9 mouse cellular contexts compared by ENCODE assay signal in genomic region chr4:141570004-141570403, GRCm38 (mm10). TPM values are rescaled to one million over a fixed set of nuclear protein-coding genes. Genes with fewer than 3 reads are reported as not detected.
DNase-seq lines count a peak whose midpoint lies in the region; ATAC-seq and TF ChIP-seq lines count a peak whose summit lies in the region.
"Had no signal": no experiment of that assay in that cellular context is flagged by ENCODE, and none has a peak within 500 bp of the region (broad histone marks: within the 10 kb centered on the region; RNA-seq: fewer than 3 reads in every experiment).

No protein-coding gene starts in this region.

- TF ChIP-seq EP300 in liver, postnatal 0 days (IDR thresholded peaks at IDR 0.05; ENCODE audit: low read depth), result no peak
- no peak for TF ChIP-seq EP300 in stomach, postnatal 0 days (optimal IDR thresholded peaks at IDR 0.05)

- no peaks in the 10 kb centered on the region for H3K79me2 ChIP-seq in C2C12 (ENCODE audit: control insufficient read depth, insufficient read depth)

- no peaks in the 10 kb centered on the region for H3K27me3 ChIP-seq in C2C12 (ENCODE audit: control insufficient read depth, insufficient read depth, insufficient read length)
- 0 out of 2 replicates have a peak, but pooled peaks cover 3% of the 10 kb centered on the region for H3K27me3 ChIP-seq in heart, embryonic 15.5 days
- no peaks in the 10 kb centered on the region for H3K27me3 ChIP-seq in liver, postnatal 0 days (ENCODE audit: insufficient read depth, low read length)
- no peaks in the 10 kb centered on the region for H3K27me3 ChIP-seq in midbrain, embryonic 15.5 days (replicated peaks)
- H3K27me3 ChIP-seq in stomach, postnatal 0 days (ENCODE audit: control insufficient read depth, insufficient read depth, low read length), result no peaks in the 10 kb centered on the region

- DNase-seq in embryo, embryonic 10 days (ENCODE audit: low spot score), result peak; percentile 23
- DNase-seq in embryo, embryonic 11 days, result no peak
- peak; percentile 41 for DNase-seq in liver, postnatal 0 days
- no peak for DNase-seq in cerebellum, postnatal 25 days
- DNase-seq in stomach, postnatal 0 days (ENCODE audit: low spot score), result no peak

- no peak overlapping the region for H3K4me3 ChIP-seq in C2C12 (ENCODE audit: insufficient read depth, poor library complexity, severe bottlenecking)
- H3K4me3 ChIP-seq in heart, embryonic 15.5 days, result no peak overlapping the region
- no peak overlapping the region for H3K4me3 ChIP-seq in liver, postnatal 0 days (ENCODE audit: low read depth, low read length)
- H3K4me3 ChIP-seq in midbrain, embryonic 15.5 days, result no peak overlapping the region
- no peak overlapping the region for H3K4me3 ChIP-seq in stomach, postnatal 0 days (ENCODE audit: low read depth, low read length)

- H3K36me3 ChIP-seq in C2C12 (ENCODE audit: control insufficient read depth, insufficient read depth), result no peaks in the 10 kb centered on the region
- H3K36me3 ChIP-seq in heart, embryonic 15.5 days, result no peaks in the 10 kb centered on the region
- no peaks in the 10 kb centered on the region for H3K36me3 ChIP-seq in liver, postnatal 0 days (replicated peaks; ENCODE audit: insufficient read depth, low read length)
- H3K36me3 ChIP-seq in midbrain, embryonic 15.5 days (replicated peaks), result no peaks in the 10 kb centered on the region
- no peaks in the 10 kb centered on the region for H3K36me3 ChIP-seq in stomach, postnatal 0 days (ENCODE audit: control insufficient read depth, insufficient read depth, low read length)

- no peak overlapping the region for H3K9ac ChIP-seq in heart, embryonic 15.5 days
- no peak overlapping the region for H3K9ac ChIP-seq in liver, postnatal 0 days (replicated peaks)
- H3K9ac ChIP-seq in midbrain, embryonic 15.5 days, result no peak overlapping the region
- H3K9ac ChIP-seq in stomach, postnatal 0 days (ENCODE audit: low read length), result no peak overlapping the region

- H3K9me3 ChIP-seq in heart, embryonic 15.5 days (replicated peaks), result no peaks in the 10 kb centered on the region
- H3K9me3 ChIP-seq in liver, postnatal 0 days (ENCODE audit: low read length), result no peaks in the 10 kb centered on the region
- H3K9me3 ChIP-seq in midbrain, embryonic 15.5 days, result no peaks in the 10 kb centered on the region
- no peaks in the 10 kb centered on the region for H3K9me3 ChIP-seq in stomach, postnatal 0 days (ENCODE audit: control insufficient read depth, low read length)

- no peaks in the 10 kb centered on the region for H3K79me3 ChIP-seq in C2C12 (ENCODE audit: low read depth)

- TF ChIP-seq CTCF in C2C12 (IDR thresholded peaks at IDR 0.05; ENCODE audit: control insufficient read depth, insufficient read depth, insufficient read length), result no peak
- no peak for TF ChIP-seq CTCF in liver, postnatal 0 days (IDR thresholded peaks at IDR 0.05; ENCODE audit: low read depth)
- no peak for TF ChIP-seq CTCF in stomach, postnatal 0 days (IDR thresholded peaks at IDR 0.05; ENCODE audit: low read depth)

- no peak overlapping the region for H3K4me2 ChIP-seq in heart, embryonic 15.5 days
- H3K4me2 ChIP-seq in liver, postnatal 0 days (ENCODE audit: low read depth, low read length), result no peak overlapping the region
- no peak overlapping the region for H3K4me2 ChIP-seq in midbrain, embryonic 15.5 days
- no peak overlapping the region for H3K4me2 ChIP-seq in stomach, postnatal 0 days (replicated peaks; ENCODE audit: low read depth)

- peaks cover 24% of the 10 kb centered on the region for H3K4me1 ChIP-seq in heart, embryonic 15.5 days (replicated peaks)
- H3K4me1 ChIP-seq in liver, postnatal 0 days (ENCODE audit: insufficient read depth), result peaks cover 26% of the 10 kb centered on the region
- H3K4me1 ChIP-seq in midbrain, embryonic 15.5 days, result no peaks in the 10 kb centered on the region
- H3K4me1 ChIP-seq in stomach, postnatal 0 days (replicated peaks; ENCODE audit: control insufficient read depth, insufficient read depth), result no peaks in the 10 kb centered on the region

- H3K27ac ChIP-seq in heart, embryonic 15.5 days, result no peak overlapping the region
- H3K27ac ChIP-seq in liver, postnatal 0 days (ENCODE audit: low read depth), result no peak overlapping the region
- no peak overlapping the region for H3K27ac ChIP-seq in midbrain, embryonic 15.5 days
- no peak overlapping the region for H3K27ac ChIP-seq in stomach, postnatal 0 days (replicated peaks)

- 0 out of 2 replicates have a peak, but pooled peaks have one; percentile 51 for ATAC-seq in heart, embryonic 15.5 days (replicated peaks; ENCODE audit: insufficient number of reproducible peaks, insufficient read depth, low FRiP score, low read depth)
- ATAC-seq in liver, postnatal 0 days, result peak; percentile 60; the same call in 1 of the 2 replicates
- ATAC-seq in midbrain, embryonic 15.5 days (replicated peaks), result no peak
- no peak for ATAC-seq in stomach, postnatal 0 days (ENCODE audit: low FRiP score, low TSS enrichment)
- ATAC-seq: forebrain, embryonic 16.5 days had no signal

- no peak overlapping the region for H3ac ChIP-seq in C2C12 (ENCODE audit: control insufficient read depth, insufficient read length, low read depth)

- WGBS in heart, embryonic 15.5 days, result 47% methylated on average over 6 of the region's 6 CpGs
- WGBS in liver, postnatal 0 days (ENCODE audit: insufficient replicate concordance), result 52% methylated on average over 6 of the region's 6 CpGs
- 65% methylated on average over 6 of the region's 6 CpGs for WGBS in midbrain, embryonic 15.5 days
- 58% methylated on average over 6 of the region's 6 CpGs for WGBS in stomach, postnatal 0 days

TF ChIP-seq in C2C12, 6 proteins besides CTCF, POLR2A, EP300 and RAD21:
- TF ChIP-seq USF1 (IDR thresholded peaks at IDR 0.05; ENCODE audit: low read depth) (peak; percentile 62), MYOD1 (IDR thresholded peaks at IDR 0.05; ENCODE audit: control insufficient read depth, insufficient read length, low read depth) (no peak)

RNA-seq across cellular contexts. Expression of gene Spen, which starts 31.6 kb away (rescaled TPM):
- 12.1 TPM for polyA plus RNA-seq in C2C12 (2012; fragmentation: generic; extraction: Trizol)
- 6.3 and 7.5 TPM in 2 replicates for polyA plus RNA-seq in heart, embryonic 15.5 days (2015; fragmentation: Nextera tagmentation; extraction: Ambion mirVana)
- 2.3 and 3.0 TPM in 2 replicates for polyA plus RNA-seq in liver, postnatal 0 days (2015; fragmentation: Nextera tagmentation; extraction: Ambion mirVana)
- polyA plus RNA-seq in midbrain, embryonic 15.5 days (2015; fragmentation: Nextera tagmentation; extraction: Ambion mirVana), result 19.4 and 20.0 TPM in 2 replicates
- polyA plus RNA-seq in stomach, postnatal 0 days (2015; fragmentation: Nextera tagmentation; extraction: Ambion mirVana), result 2.9 and 3.2 TPM in 2 replicates

RNA-seq across cellular contexts. Expression of gene Fblim1, which starts 35.9 kb away (rescaled TPM):
- polyA plus RNA-seq in C2C12 (2012; fragmentation: generic; extraction: Trizol), result 49.8 TPM
- polyA plus RNA-seq in heart, embryonic 15.5 days (2015; fragmentation: Nextera tagmentation; extraction: Ambion mirVana), result 48.4 and 59.1 TPM in 2 replicates
- 1.5 and 1.8 TPM in 2 replicates for polyA plus RNA-seq in liver, postnatal 0 days (2015; fragmentation: Nextera tagmentation; extraction: Ambion mirVana)
- 35.2 and 41.0 TPM in 2 replicates for polyA plus RNA-seq in midbrain, embryonic 15.5 days (2015; fragmentation: Nextera tagmentation; extraction: Ambion mirVana)
- polyA plus RNA-seq in stomach, postnatal 0 days (2015; fragmentation: Nextera tagmentation; extraction: Ambion mirVana), result 45.1 and 49.2 TPM in 2 replicates

RNA-seq across cellular contexts. Expression of gene Tmem82, which starts 48.4 kb away (rescaled TPM):
- not detected for polyA plus RNA-seq in C2C12 (2012; fragmentation: generic; extraction: Trizol)
- 1.0 and 1.2 TPM in 2 replicates for polyA plus RNA-seq in heart, embryonic 15.5 days (2015; fragmentation: Nextera tagmentation; extraction: Ambion mirVana)
- 17.3 and 17.8 TPM in 2 replicates for polyA plus RNA-seq in liver, postnatal 0 days (2015; fragmentation: Nextera tagmentation; extraction: Ambion mirVana)
- 0.32 and 0.65 TPM in 2 replicates for polyA plus RNA-seq in midbrain, embryonic 15.5 days (2015; fragmentation: Nextera tagmentation; extraction: Ambion mirVana)
- 2.2 and 2.3 TPM in 2 replicates for polyA plus RNA-seq in stomach, postnatal 0 days (2015; fragmentation: Nextera tagmentation; extraction: Ambion mirVana)

RNA-seq across cellular contexts. Expression of gene Slc25a34, which starts 53.6 kb away (rescaled TPM):
- 0.13 TPM for polyA plus RNA-seq in C2C12 (2012; fragmentation: generic; extraction: Trizol)
- 0.76 and 0.96 TPM in 2 replicates for polyA plus RNA-seq in heart, embryonic 15.5 days (2015; fragmentation: Nextera tagmentation; extraction: Ambion mirVana)
- 0.40 and 0.76 TPM in 2 replicates for polyA plus RNA-seq in liver, postnatal 0 days (2015; fragmentation: Nextera tagmentation; extraction: Ambion mirVana)
- polyA plus RNA-seq in midbrain, embryonic 15.5 days (2015; fragmentation: Nextera tagmentation; extraction: Ambion mirVana), result 0.26 and 0.61 TPM in 2 replicates
- 1.6 and 1.8 TPM in 2 replicates for polyA plus RNA-seq in stomach, postnatal 0 days (2015; fragmentation: Nextera tagmentation; extraction: Ambion mirVana)

Comparison
In these comparisons a context has a peak if more than half of its experiments do, and no peak if none do; other contexts are left out.
1. DNase-seq: peak in embryo, embryonic 10 days (single experiment) and liver, postnatal 0 days (single experiment); none in embryo, embryonic 11 days (single experiment), cerebellum, postnatal 25 days (0 of 2) and stomach, postnatal 0 days (single experiment).
2. ATAC-seq: peak in heart, embryonic 15.5 days (single experiment) and liver, postnatal 0 days (single experiment); none in midbrain, embryonic 15.5 days (single experiment) and stomach, postnatal 0 days (single experiment).
3. RNA of gene Fblim1, which starts 35.9 kb away (polyA plus RNA-seq): 49.8 TPM in C2C12 (single experiment), 48.4 to 59.1 TPM in heart, embryonic 15.5 days, 45.1 to 49.2 TPM in stomach, postnatal 0 days and 35.2 to 41.0 TPM in midbrain, embryonic 15.5 days; 1.5 to 1.8 TPM in liver, postnatal 0 days; every median in the first group is over 10 times any median in the second.